Mouse (Mus musculus): ENCODE measurements around the gene Hps4. TPM values are rescaled to one million over a fixed set of nuclear protein-coding genes. Genes with fewer than 3 reads are reported as not detected.

Gene Hps4
- polyA plus RNA-seq, 2 experiments = 28.0 to 52.5 TPM

DNA sequence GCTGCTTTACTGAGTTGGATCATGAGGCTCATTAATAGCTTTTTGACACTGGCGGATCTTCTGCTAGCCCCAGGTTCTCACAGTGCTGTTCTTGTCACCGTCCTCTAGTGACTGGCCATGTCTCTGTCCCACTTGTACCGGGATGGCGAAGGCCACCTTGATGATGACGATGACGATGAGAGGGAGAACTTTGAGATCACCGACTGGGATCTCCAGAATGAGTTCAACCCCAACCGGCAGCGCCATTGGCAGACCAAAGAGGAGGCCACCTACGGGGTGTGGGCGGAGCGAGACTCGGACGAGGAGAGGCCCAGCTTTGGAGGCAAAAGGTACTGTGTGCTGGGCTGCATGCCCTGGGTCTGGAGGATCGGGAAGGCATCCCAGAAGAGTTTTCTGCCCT, 15.0 kb upstream of the Hps4 start:
- Histone ChIP-seq H3K36me3 (ENCODE audit: control insufficient read depth, insufficient read depth, low read length) (peaks cover 46% of the 10 kb centered on the region), H3K27ac (replicated peaks; ENCODE audit: low read depth, low read length) (no peak overlapping the region), H3K9me3 (ENCODE audit: control insufficient read depth, low read length) (no peaks in the 10 kb centered on the region), H3K4me2 (replicated peaks; ENCODE audit: low read depth, low read length, severe bottlenecking) (no peak overlapping the region), H3K27me3 (ENCODE audit: control insufficient read depth, insufficient read depth, low read length) (no peaks in the 10 kb centered on the region), H3K4me3 (replicated peaks; ENCODE audit: low read length) (no peak overlapping the region), H3K4me1 (ENCODE audit: control insufficient read depth, insufficient read depth, low read length) (peaks cover 6% of the 10 kb centered on the region), H3K9ac (ENCODE audit: low read depth, low read length, severe bottlenecking) (no peak overlapping the region)
- no peak for TF ChIP-seq POLR2A (IDR thresholded peaks at IDR 0.05; ENCODE audit: borderline replicate concordance, extremely low read depth, insufficient read depth, insufficient read length)
- DNase-seq (ENCODE audit: low spot score) = no peak
- no peak for ATAC-seq (ENCODE audit: low FRiP score, low read depth)
- 90% methylated on average over 15 of the region's 15 CpGs for WGBS

DNA sequence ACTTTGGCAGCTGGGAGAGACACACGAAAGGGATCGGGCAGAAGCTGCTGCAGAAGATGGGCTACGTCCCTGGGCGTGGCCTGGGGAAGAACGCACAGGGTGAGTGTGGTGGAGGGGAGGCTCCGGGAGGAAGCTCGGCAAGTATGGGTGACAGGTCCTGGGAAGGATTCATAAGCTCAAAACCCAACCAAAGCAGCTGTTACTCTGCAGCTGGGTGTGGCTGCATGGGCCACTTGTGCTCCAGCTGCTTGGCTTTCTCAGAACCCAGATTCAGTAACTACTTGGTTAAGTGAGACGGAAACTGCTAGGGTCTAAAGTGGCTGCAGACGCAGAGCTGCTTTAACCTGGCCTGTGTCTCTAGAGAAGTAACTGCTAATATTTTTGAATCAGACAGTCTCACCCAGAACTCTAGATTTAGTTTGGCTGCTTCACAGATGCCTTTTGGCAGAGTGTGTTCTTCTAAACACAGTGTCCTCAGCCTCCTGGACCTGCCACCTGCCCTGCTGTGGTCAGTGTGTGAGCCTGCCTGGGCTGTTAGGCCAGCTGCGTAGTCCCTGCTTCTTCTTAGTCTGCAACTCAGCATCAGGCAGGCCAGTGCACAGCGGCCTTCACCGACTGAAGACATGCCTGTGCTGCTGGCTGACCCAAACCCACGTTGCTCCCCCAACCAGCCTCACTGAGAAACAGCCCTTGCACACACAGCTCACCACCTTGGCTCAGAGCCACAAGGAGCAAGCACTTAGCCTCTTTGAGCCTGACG, 12.9 kb upstream of the Hps4 start:
- Histone ChIP-seq H3K27ac (replicated peaks; ENCODE audit: low read depth, low read length) (no peak overlapping the region), H3K4me3 (replicated peaks; ENCODE audit: low read length) (no peak overlapping the region), H3K9me3 (ENCODE audit: control insufficient read depth, low read length) (no peaks in the 10 kb centered on the region), H3K36me3 (ENCODE audit: control insufficient read depth, insufficient read depth, low read length) (peaks cover 67% of the 10 kb centered on the region), H3K9ac (ENCODE audit: low read depth, low read length, severe bottlenecking) (no peak overlapping the region), H3K4me2 (replicated peaks; ENCODE audit: low read depth, low read length, severe bottlenecking) (no peak overlapping the region), H3K4me1 (ENCODE audit: control insufficient read depth, insufficient read depth, low read length) (peaks cover 6% of the 10 kb centered on the region), H3K27me3 (ENCODE audit: control insufficient read depth, insufficient read depth, low read length) (no peaks in the 10 kb centered on the region)
- no peak for TF ChIP-seq POLR2A (IDR thresholded peaks at IDR 0.05; ENCODE audit: borderline replicate concordance, extremely low read depth, insufficient read depth, insufficient read length)
- WGBS = 92% methylated on average over 14 of the region's 14 CpGs
- ATAC-seq (ENCODE audit: low FRiP score, low read depth) (no peak), DNase-seq (ENCODE audit: low spot score) (no peak)

DNA sequence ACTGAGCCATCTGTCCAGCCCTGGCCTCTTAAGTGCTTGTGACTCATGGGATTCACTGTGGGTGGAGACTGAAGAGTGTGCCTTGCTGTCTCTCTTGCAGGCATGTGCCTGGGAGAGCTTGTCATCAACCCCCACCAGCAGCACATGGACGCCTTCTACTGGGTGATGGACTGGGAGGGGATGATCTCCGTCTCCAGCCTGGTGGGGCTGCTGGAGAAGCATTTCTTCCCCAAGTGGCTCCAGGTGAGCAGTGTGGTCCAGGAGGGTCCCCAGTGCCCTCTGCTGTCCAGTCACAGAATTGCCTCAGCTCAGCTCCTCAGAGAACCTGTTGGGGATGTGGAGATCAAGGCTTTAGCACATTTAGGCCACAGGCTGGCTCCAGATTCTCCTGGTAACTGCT, 7.4 kb upstream of the Hps4 start:
- Histone ChIP-seq H3K36me3 (ENCODE audit: control insufficient read depth, insufficient read depth, low read length) (peaks cover 83% of the 10 kb centered on the region), H3K9ac (ENCODE audit: low read depth, low read length, severe bottlenecking) (no peak overlapping the region), H3K9me3 (ENCODE audit: control insufficient read depth, low read length) (no peaks in the 10 kb centered on the region), H3K4me1 (ENCODE audit: control insufficient read depth, insufficient read depth, low read length) (no peaks in the 10 kb centered on the region), H3K4me2 (replicated peaks; ENCODE audit: low read depth, low read length, severe bottlenecking) (no peak overlapping the region), H3K27ac (replicated peaks; ENCODE audit: low read depth, low read length) (no peak overlapping the region), H3K27me3 (ENCODE audit: control insufficient read depth, insufficient read depth, low read length) (no peaks in the 10 kb centered on the region), H3K4me3 (replicated peaks; ENCODE audit: low read length) (no peak overlapping the region)
- 36% methylated on average over 2 of the region's 2 CpGs for WGBS
- ATAC-seq (ENCODE audit: low FRiP score, low read depth) (no peak), DNase-seq (ENCODE audit: low spot score) (peak; percentile 15)
- no peak for TF ChIP-seq POLR2A (IDR thresholded peaks at IDR 0.05; ENCODE audit: borderline replicate concordance, extremely low read depth, insufficient read depth, insufficient read length)

DNA sequence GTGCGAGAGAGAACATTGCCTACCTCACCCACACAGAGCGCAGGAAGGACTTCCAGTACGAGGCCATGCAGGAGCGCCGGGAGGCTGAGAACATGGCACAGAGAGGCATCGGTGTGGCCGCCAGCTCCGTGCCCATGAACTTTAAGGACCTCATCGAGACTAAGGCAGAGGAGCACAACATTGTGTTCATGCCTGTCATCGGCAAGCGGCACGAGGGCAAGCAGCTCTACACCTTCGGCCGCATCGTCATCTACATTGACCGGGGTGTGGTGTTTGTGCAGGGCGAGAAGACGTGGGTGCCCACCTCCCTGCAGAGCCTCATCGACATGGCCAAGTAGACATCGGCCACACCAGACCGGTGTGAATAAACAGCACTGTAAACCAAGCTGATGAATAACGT, 5.9 kb upstream of the Hps4 start:
- 93% methylated on average over 22 of the region's 22 CpGs for WGBS
- Histone ChIP-seq H3K4me2 (replicated peaks; ENCODE audit: low read depth, low read length, severe bottlenecking) (no peak overlapping the region), H3K27me3 (ENCODE audit: control insufficient read depth, insufficient read depth, low read length) (no peaks in the 10 kb centered on the region), H3K36me3 (ENCODE audit: control insufficient read depth, insufficient read depth, low read length) (peaks cover 71% of the 10 kb centered on the region), H3K27ac (replicated peaks; ENCODE audit: low read depth, low read length) (no peak overlapping the region), H3K9me3 (ENCODE audit: control insufficient read depth, low read length) (no peaks in the 10 kb centered on the region), H3K9ac (ENCODE audit: low read depth, low read length, severe bottlenecking) (no peak overlapping the region), H3K4me3 (replicated peaks; ENCODE audit: low read length) (no peak overlapping the region), H3K4me1 (ENCODE audit: control insufficient read depth, insufficient read depth, low read length) (no peaks in the 10 kb centered on the region; the same call in 1 of the 2 replicates)
- TF ChIP-seq POLR2A (IDR thresholded peaks at IDR 0.05; ENCODE audit: borderline replicate concordance, extremely low read depth, insufficient read depth, insufficient read length) = no peak
- ATAC-seq (ENCODE audit: low FRiP score, low read depth) (no peak), DNase-seq (ENCODE audit: low spot score) (no peak)

DNA sequence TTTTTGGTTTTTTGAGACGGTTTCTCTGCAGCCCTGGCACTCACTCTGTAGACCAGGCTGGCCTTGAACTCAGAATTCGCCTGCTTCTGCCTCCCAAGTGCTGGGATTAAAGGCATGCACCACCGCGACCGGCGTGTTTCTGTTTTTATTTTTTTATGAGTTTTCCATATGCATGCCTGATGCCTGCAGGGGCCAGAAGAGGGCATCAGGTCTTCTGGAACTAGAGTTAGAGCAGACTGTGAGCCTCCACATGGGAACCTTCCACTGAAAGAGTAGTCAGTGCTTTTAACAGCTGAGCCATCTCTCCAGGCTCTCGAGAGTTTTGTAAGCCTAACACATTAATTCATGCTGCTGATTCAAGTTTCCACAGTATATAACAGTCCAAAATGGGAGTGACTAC, 3.7 kb upstream of the Hps4 start:
- Histone ChIP-seq H3K36me3 (ENCODE audit: control insufficient read depth, insufficient read depth, low read length) (peaks cover 50% of the 10 kb centered on the region), H3K4me3 (replicated peaks; ENCODE audit: low read length) (no peak overlapping the region), H3K4me2 (replicated peaks; ENCODE audit: low read depth, low read length, severe bottlenecking) (no peak overlapping the region), H3K9me3 (ENCODE audit: control insufficient read depth, low read length) (no peaks in the 10 kb centered on the region), H3K4me1 (ENCODE audit: control insufficient read depth, insufficient read depth, low read length) (peaks cover 10% of the 10 kb centered on the region), H3K9ac (ENCODE audit: low read depth, low read length, severe bottlenecking) (no peak overlapping the region), H3K27ac (replicated peaks; ENCODE audit: low read depth, low read length) (no peak overlapping the region), H3K27me3 (ENCODE audit: control insufficient read depth, insufficient read depth, low read length) (no peaks in the 10 kb centered on the region)
- TF ChIP-seq POLR2A (IDR thresholded peaks at IDR 0.05; ENCODE audit: borderline replicate concordance, extremely low read depth, insufficient read depth, insufficient read length) = no peak
- ATAC-seq (ENCODE audit: low FRiP score, low read depth) = no peak
- WGBS = 52% methylated on average over 7 of the region's 7 CpGs
- no peak for DNase-seq (ENCODE audit: low spot score)

Measured in limb, embryonic 14.5 days (tissue).